Mouse (Mus musculus) hindbrain, embryonic 14.5 days (tissue): ENCODE results near the gene Syce2. TPM values are rescaled to one million over a fixed set of nuclear protein-coding genes. Genes with fewer than 3 reads are reported as not detected.

ENCODE experiments used
- ATAC-seq: fragments of 200-750 bp; cut with Nextera tagmentation; 2 replicates; pipeline ENCODE4 v1.8.0; 2017; ENCODE audit warnings: moderate number of reproducible peaks, mild to moderate bottlenecking, moderate TSS enrichment, moderate library complexity; ENCODE audit not compliant: low FRiP score
- DNase-seq: peaks from one replicate; pipeline ENCODE4 v3.0.0-alpha.2; 2015; ENCODE audit warnings: low spot score
- H3K27ac ChIP-seq: fragments of 300-500 bp; sonication (generic); 2 replicates; pipeline ENCODE4 v1.5.1; 2014; ENCODE audit warnings: mild to moderate bottlenecking, moderate library complexity
- H3K27me3 ChIP-seq: fragments of 300-500 bp; sonication (generic); 2 replicates; pipeline ENCODE4 v1.6.1; 2014; ENCODE audit warnings: mild to moderate bottlenecking, low read length, mixed read lengths; ENCODE audit not compliant: control insufficient read depth, insufficient read depth
- H3K36me3 ChIP-seq: fragments of 300-500 bp; sonication (generic); replicated peaks from 2 replicates; pipeline ENCODE4 v1.6.1; 2014; ENCODE audit not compliant: control insufficient read depth, insufficient read depth
- H3K4me1 ChIP-seq: fragments of 300-500 bp; sonication (generic); replicated peaks from 2 replicates; pipeline ENCODE4 v1.6.1; 2014; ENCODE audit warnings: antibody characterized with exemption, low read length, mixed read lengths; ENCODE audit not compliant: control insufficient read depth, insufficient read depth
- H3K4me2 ChIP-seq: fragments of 300-500 bp; sonication (generic); replicated peaks from 2 replicates; pipeline ENCODE4 v1.6.1; 2014; ENCODE audit warnings: mild to moderate bottlenecking, moderate library complexity
- H3K4me3 ChIP-seq: fragments of 300-500 bp; sonication (generic); replicated peaks from 2 replicates; pipeline ENCODE4 v1.5.1; 2014; ENCODE audit warnings: mild to moderate bottlenecking, low read length
- H3K9ac ChIP-seq: fragments of 300-500 bp; sonication (generic); 2 replicates; pipeline ENCODE4 v1.6.1; 2014
- H3K9me3 ChIP-seq: fragments of 300-500 bp; sonication (generic); 2 replicates; pipeline ENCODE4 v1.6.1; 2016; ENCODE audit warnings: low read length; ENCODE audit not compliant: control insufficient read depth
- WGBS: fragments of 180-500 bp; shearing (Covaris S2); extraction: QIAGEN DNeasy Blood & Tissue Kit; methylation state at CpG from one replicate; pipeline ENCODE4 v1.1.7; 2014; 5-methylcytosine and 5-hydroxymethylcytosine counted together
- polyA plus RNA-seq: library from polyadenylated mRNA; unstranded; fragments of >200 nt; fragmentation: Nextera tagmentation; extraction: Ambion mirVana; gene quantifications from 2 replicates; pipeline ENCODE4 v1.2.1, GENCODE M21; 2014

The Syce2 gene
- polyA plus RNA-seq, 1 experiment from 2014 or later = 27.7 TPM

DNA sequence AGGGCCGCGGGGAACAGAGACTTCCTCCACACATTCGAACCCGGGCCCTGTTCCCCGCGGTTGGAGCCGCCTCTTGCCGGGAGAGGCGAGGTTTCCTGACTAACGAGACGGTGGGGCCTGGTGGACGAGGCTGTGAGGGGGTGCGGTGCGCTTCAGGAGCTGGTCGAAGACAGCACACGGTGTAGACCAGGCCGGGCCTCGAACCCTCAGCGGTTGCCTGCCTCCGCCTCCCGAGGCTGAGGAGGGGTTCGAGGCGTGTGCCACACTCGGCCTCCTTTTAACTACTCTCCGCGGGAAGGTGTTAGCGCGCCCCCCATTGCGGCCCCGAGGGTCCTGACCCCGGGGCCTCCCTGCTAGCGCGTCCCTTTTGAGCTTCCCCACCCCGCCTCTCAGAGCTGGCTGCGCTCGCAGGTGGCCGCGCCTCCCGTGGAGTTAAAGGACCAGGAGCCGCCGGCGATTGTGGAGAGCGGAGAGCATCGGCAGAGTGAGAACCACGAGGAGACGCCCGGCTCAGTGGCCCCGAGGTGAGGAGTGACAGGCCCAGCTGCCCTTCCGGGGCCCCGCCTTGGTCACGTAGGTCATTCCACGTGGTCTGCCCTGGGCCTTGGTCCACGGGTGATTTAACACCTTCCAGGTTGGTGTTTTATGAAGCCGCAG is 526 bp downstream of the Syce2 start:
- no peak overlapping the region for H3K27ac ChIP-seq
- peaks cover 4% of the 10 kb centered on the region; the same call in 1 of the 2 replicates for H3K4me1 ChIP-seq
- H3K4me3 ChIP-seq = peak overlapping the region; percentile 41
- DNase-seq (no peak), ATAC-seq (peak; percentile 54; the same call in 1 of the 2 replicates)
- peaks cover 6% of the 10 kb centered on the region; the same call in 1 of the 2 replicates for H3K27me3 ChIP-seq
- H3K9ac ChIP-seq = peak overlapping the region; percentile 54
- H3K4me2 ChIP-seq = peak overlapping the region; percentile 88
- WGBS = 4% methylated on average over 54 of the region's 54 CpGs
- H3K9me3 ChIP-seq = no peaks in the 10 kb centered on the region
- H3K36me3 ChIP-seq = peaks cover 35% of the 10 kb centered on the region

DNA sequence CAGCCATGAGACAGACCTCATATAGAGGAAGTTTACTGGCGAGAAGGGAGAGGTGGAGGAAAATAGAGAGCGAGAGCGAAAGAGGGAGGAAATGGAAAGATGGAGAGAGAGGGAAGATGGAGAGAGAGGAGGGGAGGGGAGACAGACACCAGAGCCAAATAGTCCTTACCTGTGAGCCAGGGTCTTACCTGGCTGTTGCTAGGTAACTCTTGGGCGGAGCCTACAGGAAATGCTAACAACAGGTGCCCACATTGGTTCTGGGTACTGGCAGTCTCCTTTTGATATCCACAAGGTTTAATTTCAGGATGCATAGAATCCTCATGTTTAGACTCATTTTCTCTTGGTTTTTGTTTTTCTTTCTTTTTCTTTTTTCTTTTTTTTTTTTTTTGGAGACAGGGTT is 1.1 kb downstream of the Syce2 start:
- Histone ChIP-seq H3K4me1 (peaks cover 4% of the 10 kb centered on the region; the same call in 1 of the 2 replicates), H3K4me3 (peak overlapping the region; percentile 41), H3K9ac (no peak overlapping the region), H3K27me3 (peaks cover 6% of the 10 kb centered on the region; the same call in 1 of the 2 replicates), H3K4me2 (peak overlapping the region; percentile 88), H3K36me3 (peaks cover 29% of the 10 kb centered on the region), H3K27ac (no peak overlapping the region), H3K9me3 (no peaks in the 10 kb centered on the region)
- ATAC-seq (no peak), DNase-seq (no peak)
- WGBS = 83% methylated on average over 4 of the region's 4 CpGs

DNA sequence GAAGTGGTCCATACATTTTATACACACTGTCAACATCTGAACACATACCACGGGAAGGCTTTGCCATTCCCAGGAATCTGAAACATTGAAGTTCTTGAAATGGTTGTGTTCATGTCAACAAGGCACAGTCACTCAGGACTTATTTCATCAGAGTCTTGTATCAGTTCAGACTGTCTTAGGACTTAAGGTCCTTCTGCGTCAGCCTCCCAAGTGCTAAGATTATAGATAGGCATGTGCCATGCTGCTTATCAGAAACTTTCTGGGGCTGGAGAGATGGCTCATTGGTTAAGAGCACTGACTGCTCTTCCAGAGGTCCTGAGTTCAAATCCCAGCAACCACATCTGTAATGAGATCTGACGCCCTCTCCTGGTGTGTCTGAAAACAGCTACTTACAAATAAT is 2.4 kb downstream of the Syce2 start:
- Histone ChIP-seq H3K4me1 (peaks cover 4% of the 10 kb centered on the region; the same call in 1 of the 2 replicates), H3K4me2 (no peak overlapping the region), H3K9ac (no peak overlapping the region), H3K27me3 (peaks cover 6% of the 10 kb centered on the region; the same call in 1 of the 2 replicates), H3K9me3 (no peaks in the 10 kb centered on the region), H3K27ac (no peak overlapping the region), H3K4me3 (no peak overlapping the region), H3K36me3 (peaks cover 16% of the 10 kb centered on the region)
- ATAC-seq (no peak), DNase-seq (no peak)
- WGBS = 92% methylated on average over 3 of the region's 3 CpGs

DNA sequence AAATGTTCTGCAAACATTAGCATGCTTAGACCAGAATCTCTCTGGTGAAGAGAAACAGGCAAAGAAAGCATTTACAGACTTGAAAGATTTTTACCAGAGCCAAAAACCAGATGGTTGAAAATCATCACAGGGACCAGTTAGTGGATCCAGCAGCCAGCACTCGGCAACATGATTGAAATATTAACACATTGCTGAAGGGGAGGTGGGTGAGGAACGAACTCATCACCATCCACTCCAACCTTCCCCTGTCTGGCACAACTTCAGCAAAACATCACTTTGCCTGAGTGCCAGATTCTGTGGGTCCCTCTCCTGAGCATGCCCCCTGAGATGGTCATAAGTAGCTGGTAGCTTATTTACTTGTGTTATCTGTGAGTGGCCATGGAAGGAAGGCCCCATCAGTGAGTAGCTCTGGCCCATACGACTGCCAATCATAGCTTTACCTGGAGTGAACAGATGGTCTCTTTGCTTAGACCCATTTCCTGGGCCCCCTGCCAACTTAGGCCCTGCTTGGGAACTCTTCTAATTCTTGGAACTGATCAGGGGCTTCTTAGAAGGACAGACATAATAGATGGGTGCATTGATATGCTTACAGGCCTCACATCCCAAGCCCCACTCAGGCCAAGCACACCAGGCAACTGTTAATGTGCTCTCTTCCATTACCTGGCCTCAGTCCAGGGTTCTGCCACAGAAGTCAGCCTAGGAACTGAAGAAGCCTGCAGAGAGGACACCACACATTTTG is 5.6 kb downstream of the Syce2 start:
- H3K27me3 ChIP-seq = peaks cover 4% of the 10 kb centered on the region; the same call in 1 of the 2 replicates
- WGBS = 80% methylated on average over 3 of the region's 3 CpGs
- H3K9ac ChIP-seq = no peak overlapping the region
- no peaks in the 10 kb centered on the region for H3K9me3 ChIP-seq
- H3K27ac ChIP-seq = no peak overlapping the region
- no peak overlapping the region for H3K4me3 ChIP-seq
- H3K4me2 ChIP-seq = no peak overlapping the region
- DNase-seq = peak; percentile 35
- no peaks in the 10 kb centered on the region; the same call in 1 of the 2 replicates for H3K4me1 ChIP-seq
- H3K36me3 ChIP-seq = no peaks in the 10 kb centered on the region
- no peak; the same call in 1 of the 2 replicates for ATAC-seq

DNA sequence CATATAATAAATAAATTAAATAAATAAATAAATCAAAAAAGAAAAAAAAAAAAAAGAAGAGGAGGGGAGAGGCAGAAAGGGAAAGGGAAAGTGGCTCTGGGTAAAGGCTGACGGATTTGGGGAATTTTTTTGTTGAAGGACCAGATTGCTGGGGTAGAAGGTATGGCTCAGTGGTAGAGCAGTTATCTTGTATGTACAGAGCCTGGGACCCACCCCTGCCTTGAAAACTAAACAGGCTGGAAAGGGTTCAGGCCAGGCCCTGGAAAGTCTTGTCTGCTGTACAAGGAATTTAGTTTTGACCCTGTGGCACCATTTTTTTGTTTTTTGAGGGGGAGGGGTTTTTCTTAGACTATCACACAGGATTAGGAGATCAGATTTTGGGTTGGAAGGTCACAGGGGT is 7.0 kb downstream of the Syce2 start:
- DNase-seq (no peak), ATAC-seq (no peak)
- 95% methylated on average over 1 of the region's 1 CpGs for WGBS
- H3K27me3 ChIP-seq = no peaks in the 10 kb centered on the region
- H3K9ac ChIP-seq = no peak overlapping the region
- H3K27ac ChIP-seq = no peak overlapping the region
- no peak overlapping the region for H3K4me3 ChIP-seq
- H3K4me1 ChIP-seq = no peaks in the 10 kb centered on the region
- no peak overlapping the region for H3K4me2 ChIP-seq
- H3K36me3 ChIP-seq = no peaks in the 10 kb centered on the region
- H3K9me3 ChIP-seq = no peaks in the 10 kb centered on the region

DNA sequence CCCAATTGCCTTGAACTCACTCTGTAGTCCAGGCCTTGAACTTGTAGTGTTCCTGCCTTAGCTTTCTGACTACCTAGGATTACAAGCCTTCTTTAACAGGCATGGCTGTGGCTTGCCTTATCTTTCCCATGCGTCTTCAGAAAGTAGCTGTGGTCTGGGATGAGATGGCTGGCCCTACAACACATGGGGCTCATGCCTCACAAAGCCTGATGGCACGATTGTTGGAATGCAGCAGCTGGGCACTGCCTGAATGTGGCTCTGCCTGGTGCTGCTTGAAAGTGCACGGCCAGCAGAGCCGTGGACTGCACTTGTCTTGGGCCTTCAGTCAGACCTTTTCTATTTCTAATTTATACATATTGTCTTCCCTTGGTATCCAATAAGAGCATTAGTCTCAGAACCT is 12.8 kb downstream of the Syce2 start:
- 92% methylated on average over 4 of the region's 4 CpGs for WGBS
- H3K9ac ChIP-seq = no peak overlapping the region
- no peak overlapping the region for H3K4me3 ChIP-seq
- H3K27ac ChIP-seq = no peak overlapping the region
- peaks cover 31% of the 10 kb centered on the region for H3K36me3 ChIP-seq
- H3K9me3 ChIP-seq = no peaks in the 10 kb centered on the region
- DNase-seq = no peak
- H3K27me3 ChIP-seq = no peaks in the 10 kb centered on the region
- H3K4me1 ChIP-seq = no peaks in the 10 kb centered on the region
- no peak overlapping the region for H3K4me2 ChIP-seq
- ATAC-seq = no peak

DNA sequence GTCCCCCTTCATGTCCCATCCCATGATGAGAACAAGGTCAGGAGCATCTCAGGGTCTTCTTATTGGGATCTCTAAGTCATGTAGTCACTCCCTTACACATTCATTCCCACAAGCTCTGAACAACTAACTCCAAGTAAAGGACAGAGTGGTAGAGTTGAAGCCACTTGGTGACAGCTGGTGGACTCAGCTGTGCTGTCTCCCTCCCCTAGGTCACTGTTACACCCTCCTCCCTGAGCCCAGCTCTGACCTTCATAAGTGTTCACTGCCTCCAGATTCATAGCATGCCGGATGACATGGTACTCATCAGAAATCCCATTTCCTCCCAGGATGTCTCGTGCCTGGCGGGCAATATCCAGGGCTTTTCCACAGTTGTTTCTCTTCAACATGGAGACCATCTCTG is 16.4 kb downstream of the Syce2 start:
- H3K9ac ChIP-seq = no peak overlapping the region
- ATAC-seq (no peak), DNase-seq (no peak)
- no peak overlapping the region for H3K4me2 ChIP-seq
- H3K9me3 ChIP-seq = no peaks in the 10 kb centered on the region
- H3K4me1 ChIP-seq = peaks cover 8% of the 10 kb centered on the region
- H3K27me3 ChIP-seq = no peaks in the 10 kb centered on the region
- 96% methylated on average over 3 of the region's 3 CpGs for WGBS
- H3K4me3 ChIP-seq = no peak overlapping the region
- H3K36me3 ChIP-seq = peaks cover 37% of the 10 kb centered on the region
- no peak overlapping the region for H3K27ac ChIP-seq

DNA sequence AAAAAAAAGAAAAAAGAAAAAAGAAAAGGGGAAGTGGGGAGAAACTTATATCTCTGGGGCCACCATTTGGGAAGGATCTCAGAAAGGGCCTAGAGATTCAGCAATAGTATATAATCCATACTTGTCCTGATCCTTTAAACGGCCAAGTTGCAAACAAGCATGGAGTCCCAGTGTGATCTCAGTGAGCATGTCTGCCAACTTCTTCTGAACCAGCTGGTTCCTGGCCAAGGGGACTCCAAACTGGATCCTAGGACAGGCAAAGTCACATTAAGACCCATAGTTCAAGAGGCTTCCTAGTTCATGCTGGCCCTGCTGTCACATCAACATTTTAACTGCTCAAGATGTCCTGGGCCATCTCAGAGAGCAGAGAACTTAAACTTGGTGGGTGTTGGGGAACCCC is 17.2 kb downstream of the Syce2 start:
- ATAC-seq (no peak), DNase-seq (no peak)
- Histone ChIP-seq H3K36me3 (peaks cover 37% of the 10 kb centered on the region), H3K9me3 (no peaks in the 10 kb centered on the region), H3K9ac (no peak overlapping the region), H3K4me1 (peaks cover 11% of the 10 kb centered on the region), H3K27ac (no peak overlapping the region), H3K4me2 (no peak overlapping the region), H3K4me3 (no peak overlapping the region), H3K27me3 (no peaks in the 10 kb centered on the region)
- WGBS = 96% methylated on average over 1 of the region's 1 CpGs

DNA sequence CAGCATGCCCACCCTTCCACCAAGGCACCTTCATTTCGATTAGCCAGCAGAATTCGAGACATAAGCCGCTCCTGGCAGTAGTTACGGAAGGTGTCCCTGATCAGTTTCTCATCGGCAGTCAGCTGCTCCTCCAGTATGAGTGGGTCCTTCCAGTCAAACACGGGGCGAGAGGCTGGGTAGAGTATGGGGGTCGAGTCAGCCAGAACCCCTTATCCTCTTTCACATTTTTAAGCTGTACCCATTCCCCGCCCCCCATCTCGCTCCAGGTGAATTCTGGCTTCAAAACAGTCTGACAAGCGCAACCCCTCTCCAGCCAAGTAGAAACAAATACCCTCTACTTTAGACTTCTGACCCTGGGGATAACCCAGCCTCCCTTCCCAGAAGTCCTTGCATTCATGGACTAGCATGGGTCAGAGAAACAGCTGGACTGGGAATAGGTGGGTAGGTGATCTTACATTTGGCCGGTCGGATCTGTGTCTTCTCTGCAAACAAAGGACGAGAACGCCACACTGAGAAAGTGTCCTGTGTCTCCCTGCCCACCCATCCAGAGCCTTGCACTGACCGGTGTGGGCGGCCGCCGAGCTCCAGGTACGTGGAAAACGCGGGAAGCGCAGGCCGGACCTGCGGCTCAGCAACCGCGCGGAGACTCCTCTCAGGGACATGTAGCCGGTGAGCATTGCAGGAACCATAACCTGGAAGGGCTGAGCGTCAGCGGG is 21.2 kb downstream of the Syce2 start:
- Histone ChIP-seq H3K4me1 (peaks cover 14% of the 10 kb centered on the region), H3K4me2 (peak overlapping the region; percentile 83), H3K4me3 (peak overlapping the region; percentile 60), H3K9ac (peak overlapping the region; percentile 84), H3K36me3 (peaks cover 12% of the 10 kb centered on the region), H3K27ac (peak overlapping the region; percentile 0; the same call in 1 of the 2 replicates), H3K27me3 (no peaks in the 10 kb centered on the region), H3K9me3 (no peaks in the 10 kb centered on the region)
- peak; percentile 51; the same call in 1 of the 2 replicates for ATAC-seq
- WGBS = 12% methylated on average over 31 of the region's 31 CpGs
- no peak for DNase-seq
